Mouse (Mus musculus): ENCODE measurements at regions not wholly inside any gene's neighbourhood (a gene's known extent, or its start where the extent isn't known, plus 50 kb on each side); places are given as distances from the start of the nearest gene placed in this dataset.

GRCm38 (mm10) chr11:14769008-14769407, 169.9 kb downstream of the Pom121l12 start:
- DNase-seq (ENCODE audit: low spot score in 2 of 2), result no peak
- intact Hi-C loops (cut with DNase I), result no loop called here

- intact Hi-C loops (cut with DNase I), result no loop called here
- DNase-seq (ENCODE audit: low spot score in 2 of 2), result peak in 1 of 2 experiments; percentile 1
These were observed 170.6 kb downstream of the Pom121l12 start for GRCm38 (mm10) chr11:14769448-14770357.

- no peak for DNase-seq (ENCODE audit: low spot score in 2 of 2)
- intact Hi-C loops (cut with DNase I), result no loop called here
These were observed 199.2 kb downstream of the Pom121l12 start for GRCm38 (mm10) chr11:14798314-14798713.

- intact Hi-C loops (cut with DNase I), result no loop called here
- no peak for DNase-seq (ENCODE audit: low spot score in 2 of 2)
These were observed 200.2 kb downstream of the Pom121l12 start for GRCm38 (mm10) chr11:14799227-14799626.

- intact Hi-C loops (cut with DNase I), result no loop called here
- peak; percentile 10 to 50 for DNase-seq (ENCODE audit: low spot score in 2 of 2)
These were observed 219.9 kb downstream of the Pom121l12 start for GRCm38 (mm10) chr11:14818936-14819335.

Data from left cerebral cortex, postnatal 25 days (tissue).